Mouse (Mus musculus) cerebellum, postnatal 10 days (tissue): ENCODE measurements around the gene Gm10409.
"Not testable (repeated sequence)": the region's sequence is repeated elsewhere in the genome, so short reads cannot be mapped to it uniquely, and the experiment has no call there.

ENCODE experiments used
- DNase-seq, 2 experiments: peaks; one replicate each; pipeline ENCODE4 v3.0.0; 2021; ENCODE audit warnings: mixed read lengths in 2 of 2

Gm10409 gene

DNA sequence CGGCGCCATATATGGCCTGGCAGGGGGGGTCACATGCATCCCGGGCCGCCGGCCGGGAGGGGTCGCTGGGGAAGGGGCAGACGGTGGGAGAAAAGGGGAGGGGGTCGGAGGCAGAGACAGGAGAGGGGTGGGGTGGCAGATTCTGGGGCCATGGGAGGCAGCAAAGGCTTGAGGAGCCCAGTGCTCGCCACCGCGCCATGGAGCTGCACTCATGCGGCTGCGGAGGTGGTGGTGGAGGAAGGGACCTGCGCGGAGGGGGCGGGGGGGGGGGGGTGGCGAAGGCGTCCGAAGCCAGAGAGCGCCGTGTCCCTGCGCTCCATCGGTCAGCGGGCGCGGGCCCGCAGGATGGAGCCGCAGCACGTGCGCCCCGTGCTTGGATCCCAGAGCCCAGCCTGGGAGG, at the start of gene Gm10409:
Gm10409 (plus strand) TSS at position 301 of the 400 bp plus-strand sequence.
- DNase-seq = peak in 1 of 2 experiments; percentile 0

DNA sequence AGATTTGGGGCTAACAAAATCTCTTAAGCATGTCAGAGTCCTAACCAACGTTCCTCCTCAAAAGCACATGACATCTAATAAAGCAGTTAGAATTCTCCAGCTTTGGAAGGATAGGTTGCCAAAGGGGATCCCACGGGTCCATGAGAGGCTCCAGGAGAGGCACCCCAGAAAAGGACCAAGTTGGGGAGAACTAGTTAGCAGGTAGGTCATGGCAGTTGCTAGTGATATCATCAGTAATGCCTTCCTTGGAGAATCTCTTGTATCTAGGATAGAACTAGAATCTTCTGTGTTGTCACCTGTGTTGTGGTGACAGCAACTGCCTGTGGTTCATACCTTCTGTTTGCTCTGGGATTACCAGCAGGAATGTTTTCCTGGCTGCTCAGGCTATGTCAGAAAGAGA, 17.6 kb upstream of the Gm10409 start, which contains the start of gene Gm10413:
Gm10413 (plus strand) TSS at position 301 of the 400 bp plus-strand sequence.
- not testable (repeated sequence) for DNase-seq

DNA sequence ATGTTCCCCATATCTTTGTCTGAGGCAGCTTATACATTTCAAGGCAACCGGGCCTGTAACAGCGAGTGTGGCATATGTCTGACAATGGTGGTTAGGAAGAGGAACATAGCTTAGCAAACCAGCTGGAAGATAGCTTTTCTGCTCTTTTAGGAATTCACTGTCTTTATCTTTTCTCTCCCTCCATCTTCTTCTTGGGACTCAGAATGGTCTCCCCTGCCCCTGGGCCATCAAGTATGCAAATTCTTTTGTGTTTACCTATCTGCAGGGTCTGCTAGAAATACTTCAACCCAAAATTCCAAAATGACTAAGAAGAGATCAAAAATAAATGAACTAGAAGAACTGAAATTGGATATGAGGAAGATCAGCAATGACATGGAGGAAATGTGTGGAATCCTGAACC, 15.4 kb downstream of the Gm10409 start, which contains the start of gene Gm3005:
Gm3005 (plus strand) TSS at position 301 of the 400 bp plus-strand sequence.
- DNase-seq = not testable (repeated sequence)

DNA sequence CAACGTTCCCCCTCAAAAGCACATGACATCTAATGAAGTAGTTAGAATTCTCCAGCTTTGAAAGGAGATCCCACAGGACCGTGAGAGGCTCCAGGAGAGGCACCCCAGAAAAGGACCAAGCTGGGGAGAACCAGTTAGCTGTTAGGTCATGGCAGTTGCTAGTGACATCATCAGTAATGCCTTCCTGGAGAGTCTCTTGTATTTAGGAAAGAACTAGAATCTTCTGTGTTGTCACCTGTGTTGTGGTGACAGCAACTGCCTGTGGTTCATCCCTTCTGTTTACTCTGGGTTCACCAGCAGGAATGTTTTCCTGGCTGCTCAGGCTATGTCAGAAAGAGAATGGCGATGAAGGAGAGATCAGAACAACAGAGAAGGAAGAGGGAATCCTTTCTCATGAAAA, 36.7 kb downstream of the Gm10409 start, which contains the start of gene Gm10408:
Gm10408 (plus strand) TSS at position 301 of the 400 bp plus-strand sequence.
- not testable (repeated sequence) for DNase-seq
